8 mouse cellular contexts compared by ENCODE assay signal in genomic region chr10:118370443-118370842, GRCm38 (mm10). TPM values are rescaled to one million over a fixed set of nuclear protein-coding genes. Genes with fewer than 3 reads are reported as not detected.
DNase-seq lines count a peak whose midpoint lies in the region; ATAC-seq lines count a peak whose summit lies in the region.

No protein-coding gene starts in this region.

- no peaks in the 10 kb centered on the region for H3K9me3 ChIP-seq in intestine, embryonic 15.5 days
- 0 out of 2 replicates have a peak, but pooled peaks cover 4% of the 10 kb centered on the region for H3K9me3 ChIP-seq in midbrain, embryonic 10.5 days (replicated peaks)

- WGBS in intestine, embryonic 15.5 days: 4% methylated on average over 10 of the region's 10 CpGs
- 19% methylated on average over 10 of the region's 10 CpGs for WGBS in midbrain, embryonic 10.5 days

- no peaks in the 10 kb centered on the region for H3K36me3 ChIP-seq in intestine, embryonic 15.5 days
- no peaks in the 10 kb centered on the region for H3K36me3 ChIP-seq in midbrain, embryonic 10.5 days

- no peaks in the 10 kb centered on the region for H3K27me3 ChIP-seq in intestine, embryonic 15.5 days (replicated peaks)
- H3K27me3 ChIP-seq in midbrain, embryonic 10.5 days (ENCODE audit: low read depth, poor library complexity, severe bottlenecking): no peaks in the 10 kb centered on the region

- no peak overlapping the region for H3K4me3 ChIP-seq in intestine, embryonic 15.5 days (replicated peaks)
- H3K4me3 ChIP-seq in midbrain, embryonic 10.5 days: peak overlapping the region; percentile 16; the same call in 1 of the 2 replicates

- H3K9ac ChIP-seq in intestine, embryonic 15.5 days: no peak overlapping the region

- ATAC-seq in intestine, embryonic 15.5 days: peak; percentile 86

- peak overlapping the region; percentile 42 for H3K4me2 ChIP-seq in intestine, embryonic 15.5 days (replicated peaks)

- no peaks in the 10 kb centered on the region for H3K4me1 ChIP-seq in intestine, embryonic 15.5 days (replicated peaks)
- no peaks in the 10 kb centered on the region for H3K4me1 ChIP-seq in midbrain, embryonic 10.5 days

- peak; percentile 74 to 91 for DNase-seq in adrenal gland, adult (ENCODE audit: inconsistent age in 2 of 2, low spot score in 1 of 2)
- peak; percentile 95 for DNase-seq in embryo, embryonic 10.5 days (ENCODE audit: low spot score)
- peak; percentile 61 to 80 for DNase-seq in gastrocnemius, postnatal 4 days (ENCODE audit: low spot score in 2 of 2)
- peak; percentile 90 to 91 for DNase-seq in left cerebral cortex, postnatal 14 days (ENCODE audit: low spot score in 2 of 2)
- peak; percentile 82 for DNase-seq in midbrain, embryonic 10.5 days (ENCODE audit: low spot score)
- DNase-seq in right cerebral cortex, postnatal 4 days: peak; percentile 83
- peak; percentile 70 for DNase-seq in yolk sac, embryonic 10.5 days (ENCODE audit: low spot score)

- H3K27ac ChIP-seq in intestine, embryonic 15.5 days: no peak overlapping the region
- no peak overlapping the region for H3K27ac ChIP-seq in midbrain, embryonic 10.5 days (replicated peaks)

- intact Hi-C loops in left cerebral cortex, postnatal 14 days (cut with DNase I): no loop called here

RNA-seq across cellular contexts. Expression of gene Gm9049, which starts 16.5 kb away (rescaled TPM):
- total RNA-seq in gastrocnemius, postnatal 4 days (2021): not detected
- polyA plus RNA-seq in intestine, embryonic 15.5 days (2015; fragmentation: Nextera tagmentation; extraction: Ambion mirVana): not detected in 2 replicates
- total RNA-seq in left cerebral cortex, postnatal 14 days (2021): not detected
- 0.06 and 0.12 TPM in 2 replicates for polyA plus RNA-seq in midbrain, embryonic 10.5 days (2016; fragmentation: Nextera tagmentation; extraction: Ambion mirVana)

RNA-seq across cellular contexts. Expression of gene Gm9048, which starts 22.0 kb away (rescaled TPM):
- total RNA-seq in gastrocnemius, postnatal 4 days (2021): not detected
- not detected in 2 replicates for polyA plus RNA-seq in intestine, embryonic 15.5 days (2015; fragmentation: Nextera tagmentation; extraction: Ambion mirVana)
- not detected for total RNA-seq in left cerebral cortex, postnatal 14 days (2021)
- not detected in 2 replicates for polyA plus RNA-seq in midbrain, embryonic 10.5 days (2016; fragmentation: Nextera tagmentation; extraction: Ambion mirVana)

RNA-seq across cellular contexts. Expression of gene Gm9046, which starts 27.4 kb away (rescaled TPM):
- total RNA-seq in gastrocnemius, postnatal 4 days (2021): not detected
- polyA plus RNA-seq in intestine, embryonic 15.5 days (2015; fragmentation: Nextera tagmentation; extraction: Ambion mirVana): not detected in 2 replicates
- not detected for total RNA-seq in left cerebral cortex, postnatal 14 days (2021)
- polyA plus RNA-seq in midbrain, embryonic 10.5 days (2016; fragmentation: Nextera tagmentation; extraction: Ambion mirVana): not detected in 2 replicates

RNA-seq across cellular contexts. Expression of gene Gm9045, which starts 32.8 kb away (rescaled TPM):
- not detected for total RNA-seq in gastrocnemius, postnatal 4 days (2021)
- polyA plus RNA-seq in intestine, embryonic 15.5 days (2015; fragmentation: Nextera tagmentation; extraction: Ambion mirVana): not detected in 2 replicates
- total RNA-seq in left cerebral cortex, postnatal 14 days (2021): not detected
- polyA plus RNA-seq in midbrain, embryonic 10.5 days (2016; fragmentation: Nextera tagmentation; extraction: Ambion mirVana): 0.06 and 0.12 TPM in 2 replicates

RNA-seq across cellular contexts. Expression of gene Gm9044, which starts 38.2 kb away (rescaled TPM):
- not detected for total RNA-seq in gastrocnemius, postnatal 4 days (2021)
- polyA plus RNA-seq in intestine, embryonic 15.5 days (2015; fragmentation: Nextera tagmentation; extraction: Ambion mirVana): not detected in 2 replicates
- not detected for total RNA-seq in left cerebral cortex, postnatal 14 days (2021)
- not detected in 2 replicates for polyA plus RNA-seq in midbrain, embryonic 10.5 days (2016; fragmentation: Nextera tagmentation; extraction: Ambion mirVana)
